Mouse (Mus musculus) large intestine, adult 2 months (tissue): ENCODE results near the gene Fam209. TPM values are rescaled to one million over a fixed set of nuclear protein-coding genes. Genes with fewer than 3 reads are reported as not detected.

Experiments used
- DNase-seq: peaks from one replicate; pipeline ENCODE4 v3.0.0-alpha.2; 2012; ENCODE audit warnings: low read depth, low spot score
- WGBS: fragments of 180-500 bp; shearing (Covaris S2); methylation state at CpG from one replicate; pipeline ENCODE4 v1.1.7; 2018; 5-methylcytosine and 5-hydroxymethylcytosine counted together
- polyA plus RNA-seq: library from polyadenylated mRNA; depleted of rRNA; stranded (reverse); fragments of >200 nt; gene quantifications from 2 replicates; pipeline ENCODE4 v1.2.3, GENCODE M21; 2012; rRNA removed

The Fam209 gene
- polyA plus RNA-seq: 0.35 TPM in 1 of 2 replicates, not detected in the other

- WGBS: 88% methylated on average over 11 of the region's 11 CpGs
These were observed at the start of gene Fam209 for GRCm38 (mm10) chr2:172472318-172472717. Gene Fam209 (plus strand): TSS chr2:172472520.

GRCm38 (mm10) chr2:172430609-172431008 is 41.7 kb upstream of the Fam209 start:
- no peak for DNase-seq
- 42% methylated on average over 1 of the region's 1 CpGs for WGBS

More at GRCm38 (mm10) chr2:172472318-172472717, at the start of gene Fam209:
- no peak for DNase-seq

GRCm38 (mm10) chr2:172433746-172434145 is 38.6 kb upstream of the Fam209 start:
- no peak for DNase-seq
- 54% methylated on average over 5 of the region's 5 CpGs for WGBS

GRCm38 (mm10) chr2:172437371-172437952 is 34.9 kb upstream of the Fam209 start:
- WGBS: 58% methylated on average over 16 of the region's 16 CpGs
- DNase-seq: no peak

GRCm38 (mm10) chr2:172439843-172440639 is 32.3 kb upstream of the Fam209 start, which contains the start of gene Rtf2:
Gene Rtf2 (plus strand): TSS chr2:172440556.
- DNase-seq: peak; percentile 95
- WGBS: 2% methylated on average over 35 of the region's 35 CpGs

- no peak for DNase-seq
- under 1% methylated on average over 21 of the region's 21 CpGs for WGBS
These were observed 31.7 kb upstream of the Fam209 start for GRCm38 (mm10) chr2:172440640-172441005.

- WGBS: 24% methylated on average over 6 of the region's 6 CpGs
- DNase-seq: no peak
These were observed 31.1 kb upstream of the Fam209 start for GRCm38 (mm10) chr2:172441176-172441575.

GRCm38 (mm10) chr2:172445617-172446016 is 26.7 kb upstream of the Fam209 start:
- peak; percentile 36 for DNase-seq

GRCm38 (mm10) chr2:172447317-172447716 is 25.0 kb upstream of the Fam209 start:
- 87% methylated on average over 6 of the region's 6 CpGs for WGBS
- no peak for DNase-seq

More at GRCm38 (mm10) chr2:172445617-172446016, 26.7 kb upstream of the Fam209 start:
- WGBS: 64% methylated on average over 4 of the region's 4 CpGs

- 65% methylated on average over 4 of the region's 4 CpGs for WGBS
These were observed 24.0 kb upstream of the Fam209 start for GRCm38 (mm10) chr2:172448329-172448728.

GRCm38 (mm10) chr2:172450640-172451039 is 21.7 kb upstream of the Fam209 start:
- no peak for DNase-seq
- WGBS: 67% methylated on average over 6 of the region's 6 CpGs

More at GRCm38 (mm10) chr2:172448329-172448728, 24.0 kb upstream of the Fam209 start:
- DNase-seq: no peak

GRCm38 (mm10) chr2:172452031-172452430 is 20.3 kb upstream of the Fam209 start:
- no peak for DNase-seq
- WGBS: 82% methylated on average over 4 of the region's 4 CpGs

GRCm38 (mm10) chr2:172452458-172452857 is 19.9 kb upstream of the Fam209 start:
- WGBS: 92% methylated on average over 10 of the region's 10 CpGs
- DNase-seq: no peak

- whole genome bisulfite sequencing: 71% methylated on average over 11 of the region's 11 CpGs
- DNase-seq: no peak
These were observed 13.8 kb upstream of the Fam209 start, which contains the start of gene Gcnt7 for GRCm38 (mm10) chr2:172458496-172458895. Gene Gcnt7 (minus strand): TSS chr2:172458596.

- DNase-seq: no peak
- 86% methylated on average over 2 of the region's 2 CpGs for WGBS
These were observed 11.7 kb upstream of the Fam209 start for GRCm38 (mm10) chr2:172460647-172461046.

- WGBS: 83% methylated on average over 4 of the region's 4 CpGs
- DNase-seq: no peak
These were observed 9.5 kb upstream of the Fam209 start for GRCm38 (mm10) chr2:172462813-172463212.

GRCm38 (mm10) chr2:172466427-172467132 is 5.7 kb upstream of the Fam209 start:
- 79% methylated on average over 11 of the region's 11 CpGs for WGBS
- DNase-seq: no peak

GRCm38 (mm10) chr2:172467206-172467605 is 5.1 kb upstream of the Fam209 start:
- WGBS: 82% methylated on average over 5 of the region's 5 CpGs
- DNase-seq: no peak

- no peak for DNase-seq
- WGBS: 79% methylated on average over 11 of the region's 11 CpGs
These were observed 3.9 kb upstream of the Fam209 start for GRCm38 (mm10) chr2:172468346-172468819.

- DNase-seq: no peak
- whole genome bisulfite sequencing: 34% methylated on average over 8 of the region's 8 CpGs
These were observed 1.3 kb downstream of the Fam209 start for GRCm38 (mm10) chr2:172473591-172473990.
